Mouse (Mus musculus): Measurements from ENCODE around the gene Fam107a. TPM values are rescaled to one million over a fixed set of nuclear protein-coding genes. Genes with fewer than 3 reads are reported as not detected.

Fam107a gene
- polyA plus RNA-seq, 1 experiment, result 8.5 TPM

GRCm38 (mm10) chr14:8250141-8250871 is 67.5 kb downstream of the Fam107a start:
- TF ChIP-seq CTCF (IDR thresholded peaks at IDR 0.05; ENCODE audit: insufficient read depth, low read length) (no peak), POLR2A (IDR thresholded peaks at IDR 0.05; ENCODE audit: borderline replicate concordance, extremely low read depth, low read depth, low read length) (no peak)
- H3K4me1 ChIP-seq (ENCODE audit: control insufficient read depth, insufficient read depth, low read length), result no peaks in the 10 kb centered on the region; the same call in 1 of the 2 replicates
- no peak for DNase-seq
- no peak overlapping the region for H3K4me3 ChIP-seq (replicated peaks; ENCODE audit: extremely low read depth, low read depth, low read length)
- 78% methylated on average over 9 of the region's 9 CpGs for WGBS

- 84% methylated on average over 1 of the region's 1 CpGs for WGBS
- no peak for DNase-seq
- H3K4me1 ChIP-seq (ENCODE audit: control insufficient read depth, insufficient read depth, low read length), result no peaks in the 10 kb centered on the region; the same call in 1 of the 2 replicates
- TF ChIP-seq POLR2A (IDR thresholded peaks at IDR 0.05; ENCODE audit: borderline replicate concordance, extremely low read depth, low read depth, low read length) (no peak), CTCF (IDR thresholded peaks at IDR 0.05; ENCODE audit: insufficient read depth, low read length) (no peak)
- no peak overlapping the region for H3K4me3 ChIP-seq (replicated peaks; ENCODE audit: extremely low read depth, low read depth, low read length)
Observed at GRCm38 (mm10) chr14:8249206-8249605, 68.6 kb downstream of the Fam107a start.

- no peak for TF ChIP-seq CTCF (IDR thresholded peaks at IDR 0.05; ENCODE audit: insufficient read depth, low read length)
- no peak for TF ChIP-seq POLR2A (IDR thresholded peaks at IDR 0.05; ENCODE audit: borderline replicate concordance, extremely low read depth, low read depth, low read length)
- WGBS, result 72% methylated on average over 8 of the region's 8 CpGs
- no peak overlapping the region for H3K4me3 ChIP-seq (replicated peaks; ENCODE audit: extremely low read depth, low read depth, low read length)
- H3K4me1 ChIP-seq (ENCODE audit: control insufficient read depth, insufficient read depth, low read length), result no peaks in the 10 kb centered on the region; the same call in none of the 2 replicates
- DNase-seq, result no peak
Observed at GRCm38 (mm10) chr14:8246878-8247277, 70.9 kb downstream of the Fam107a start.

Other genes starting within 250 kb of the Fam107a start
- gene Rpp14, start 237.7 kb downstream of the Fam107a start, polyA plus RNA-seq (2012; rRNA removed), result 6.1 and 8.2 TPM in 2 replicates
- 25.5 and 28.3 TPM in 2 replicates for gene Pxk, start 219.8 kb downstream of the Fam107a start, polyA plus RNA-seq (2012; rRNA removed)
- gene Pdhb, start 145.0 kb downstream of the Fam107a start, polyA plus RNA-seq (2012; rRNA removed), result 30.3 and 53.1 TPM in 2 replicates
- gene Kctd6, start 103.9 kb downstream of the Fam107a start, polyA plus RNA-seq (2012; rRNA removed), result 6.1 and 9.0 TPM in 2 replicates
- 12.7 and 24.4 TPM in 2 replicates for gene Acox2, start 58.7 kb downstream of the Fam107a start, polyA plus RNA-seq (2012; rRNA removed)
- gene Oit1, start 60.7 kb upstream of the Fam107a start, polyA plus RNA-seq (2012; rRNA removed), result 4.3 and 5.1 TPM in 2 replicates